Mouse (Mus musculus) olfactory bulb, adult 2 months (tissue): ENCODE data around the gene Atl2.

Experiments
- CTCF ChIP-seq: fragments of 200-500 bp; IDR thresholded peaks from 2 replicates; pipeline ENCODE4 v1.5.1; 2012; ENCODE audit warnings: low read depth, mild to moderate bottlenecking, low read length, moderate library complexity; ENCODE audit not compliant: insufficient read depth
- POLR2A ChIP-seq: fragments of 200-500 bp; IDR thresholded peaks from 2 replicates; pipeline ENCODE4 v1.6.1; 2012; ENCODE audit warnings: mild to moderate bottlenecking, low read depth, low read length, moderate library complexity; ENCODE audit not compliant: insufficient read depth

DNA sequence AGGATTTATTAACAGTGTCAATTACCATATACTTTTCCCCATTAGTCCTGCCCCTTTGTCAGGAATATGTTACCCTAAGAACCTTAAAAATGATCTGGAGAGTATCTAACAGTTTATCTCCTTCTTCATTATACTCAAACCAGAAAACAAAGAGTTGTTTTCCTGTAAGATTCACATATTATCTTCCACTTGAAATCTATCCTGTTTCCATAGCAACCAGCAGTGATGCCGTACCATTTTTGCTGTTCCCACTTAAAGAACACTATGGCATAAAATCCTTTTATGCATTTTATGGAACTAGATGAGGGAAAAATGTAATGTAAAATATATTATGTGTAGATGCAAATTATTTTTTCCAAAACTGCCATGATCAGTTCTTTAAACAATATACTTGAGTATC is 8.0 kb downstream of the Atl2 start:
- TF ChIP-seq CTCF (no peak), POLR2A (no peak)
